Mouse (Mus musculus) embryonic fibroblast, embryonic 13.5 days (primary cell): ENCODE measurements around the gene Sh3bgrl2.

Source experiments
- CTCF ChIP-seq: IDR thresholded peaks from 2 replicates; pipeline ENCODE4 v1.5.1; 2011; ENCODE audit warnings: mild to moderate bottlenecking, control low read depth, low read length, moderate library complexity, borderline replicate concordance; ENCODE audit not compliant: insufficient read depth
- POLR2A ChIP-seq: IDR thresholded peaks from 2 replicates; pipeline ENCODE4 v1.6.1; 2011; ENCODE audit warnings: low read depth, mild to moderate bottlenecking, control low read depth, low read length, moderate library complexity

DNA sequence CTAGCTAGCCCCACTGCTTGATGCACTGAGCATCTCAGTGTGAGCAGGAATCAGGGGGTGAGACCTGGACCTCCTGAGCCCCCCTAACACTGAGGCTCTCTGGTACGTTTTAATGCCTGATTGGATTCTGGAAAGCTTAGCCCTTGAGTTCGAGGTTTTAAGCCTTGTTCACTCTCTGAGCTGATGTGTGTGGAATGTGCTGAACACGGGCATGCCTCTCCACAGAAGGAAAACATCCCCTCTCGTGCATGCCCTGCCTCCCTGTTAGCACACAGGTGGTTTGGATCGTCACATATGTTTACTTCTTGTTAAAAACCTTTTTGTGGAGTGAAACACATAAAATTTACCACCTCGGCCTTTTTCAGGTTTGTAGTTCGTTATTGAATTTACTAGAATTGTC lies 34.6 kb downstream of the Sh3bgrl2 start:
- no peak for TF ChIP-seq CTCF
- no peak for TF ChIP-seq POLR2A
